Mouse (Mus musculus): ENCODE measurements at regions not wholly inside any gene's neighbourhood (a gene's known extent, or its start where the extent isn't known, plus 50 kb on each side); places are given as distances from the start of the nearest gene placed in this dataset.

DNA sequence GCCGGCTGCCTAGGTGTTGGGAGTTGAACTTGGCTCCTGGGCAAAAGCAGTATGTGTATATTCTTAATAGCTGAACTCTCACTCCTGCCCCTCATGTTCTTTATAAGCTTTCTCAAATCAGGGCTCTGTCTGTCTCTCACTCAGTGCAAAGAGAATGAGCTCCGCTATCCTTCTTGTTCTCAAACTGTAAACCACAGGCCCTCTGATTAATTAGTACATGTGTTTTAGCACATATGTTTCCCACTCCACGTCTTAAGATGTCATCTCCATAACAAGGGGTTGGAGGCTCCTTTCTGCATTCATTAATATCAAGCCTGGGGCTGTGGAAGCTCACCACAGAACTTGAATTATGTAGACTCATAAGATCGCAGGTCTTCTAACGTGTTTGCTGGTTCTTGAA is 104.7 kb downstream of the Nsun3 start:
- H3K4me1 ChIP-seq (ENCODE audit: control insufficient read depth, insufficient read depth, low read length) = no peaks in the 10 kb centered on the region
- no peak overlapping the region for H3K4me3 ChIP-seq (ENCODE audit: insufficient read depth, low read depth, low read length)
- TF ChIP-seq POLR2A (IDR thresholded peaks at IDR 0.05; ENCODE audit: insufficient read depth, low read depth, low read length) = no peak
- no peak for TF ChIP-seq CTCF (IDR thresholded peaks at IDR 0.05; ENCODE audit: insufficient read depth, low read depth, low read length)
- H3K27ac ChIP-seq (ENCODE audit: insufficient read depth, low read depth, low read length) = no peak overlapping the region
- 60% methylated on average over 5 of the region's 5 CpGs for WGBS

DNA sequence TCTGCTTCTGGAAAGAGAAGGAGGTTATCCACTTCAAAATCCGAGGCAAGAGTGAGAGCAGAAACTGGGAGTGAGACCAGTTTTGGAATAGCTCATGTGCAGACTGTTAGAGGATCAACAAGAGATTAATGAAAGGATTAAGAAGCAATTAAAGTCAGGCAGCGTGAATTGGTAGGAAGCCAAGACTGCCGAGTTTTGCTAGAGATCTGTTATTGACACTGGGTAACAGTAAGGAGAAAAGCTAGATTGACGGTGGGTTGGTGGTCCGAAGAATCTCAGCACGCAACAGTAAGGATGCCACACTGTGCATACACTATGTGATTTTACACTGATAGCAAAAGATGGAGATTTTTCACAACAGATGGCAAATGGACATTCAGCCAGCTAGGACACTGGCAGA is 109.8 kb downstream of the Nsun3 start:
- no peak for TF ChIP-seq POLR2A (IDR thresholded peaks at IDR 0.05; ENCODE audit: insufficient read depth, low read depth, low read length)
- no peak for TF ChIP-seq CTCF (IDR thresholded peaks at IDR 0.05; ENCODE audit: insufficient read depth, low read depth, low read length)
- Histone ChIP-seq H3K4me3 (ENCODE audit: insufficient read depth, low read depth, low read length) (no peak overlapping the region), H3K4me1 (ENCODE audit: control insufficient read depth, insufficient read depth, low read length) (no peaks in the 10 kb centered on the region), H3K27ac (ENCODE audit: insufficient read depth, low read depth, low read length) (no peak overlapping the region)
- WGBS = 34% methylated on average over 6 of the region's 6 CpGs

DNA sequence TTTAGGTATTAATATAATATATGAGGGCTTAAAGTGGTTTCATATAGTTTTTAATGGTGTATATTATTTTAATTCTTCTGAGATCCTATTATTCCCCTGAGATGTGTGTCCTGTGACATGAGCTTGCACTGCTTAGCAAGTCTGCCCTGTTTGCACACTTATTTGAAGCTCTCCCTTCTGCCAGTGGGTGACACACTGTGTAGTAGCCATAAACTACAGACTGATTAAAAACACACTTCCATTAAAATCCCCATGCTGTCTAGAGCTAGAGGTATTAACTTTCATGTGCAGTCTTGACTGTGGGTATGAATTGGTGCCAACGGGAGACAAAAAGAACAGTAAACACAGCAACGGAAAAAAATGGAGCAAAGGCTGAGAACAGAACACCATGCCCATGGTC is 129.2 kb downstream of the Nsun3 start:
- H3K4me3 ChIP-seq (ENCODE audit: insufficient read depth, low read depth, low read length) = no peak overlapping the region
- H3K4me1 ChIP-seq (ENCODE audit: control insufficient read depth, insufficient read depth, low read length) = no peaks in the 10 kb centered on the region
- WGBS = 48% methylated on average over 2 of the region's 2 CpGs
- TF ChIP-seq POLR2A (IDR thresholded peaks at IDR 0.05; ENCODE audit: insufficient read depth, low read depth, low read length) (no peak), CTCF (IDR thresholded peaks at IDR 0.05; ENCODE audit: insufficient read depth, low read depth, low read length) (no peak)
- H3K27ac ChIP-seq (ENCODE audit: insufficient read depth, low read depth, low read length) = no peak overlapping the region

DNA sequence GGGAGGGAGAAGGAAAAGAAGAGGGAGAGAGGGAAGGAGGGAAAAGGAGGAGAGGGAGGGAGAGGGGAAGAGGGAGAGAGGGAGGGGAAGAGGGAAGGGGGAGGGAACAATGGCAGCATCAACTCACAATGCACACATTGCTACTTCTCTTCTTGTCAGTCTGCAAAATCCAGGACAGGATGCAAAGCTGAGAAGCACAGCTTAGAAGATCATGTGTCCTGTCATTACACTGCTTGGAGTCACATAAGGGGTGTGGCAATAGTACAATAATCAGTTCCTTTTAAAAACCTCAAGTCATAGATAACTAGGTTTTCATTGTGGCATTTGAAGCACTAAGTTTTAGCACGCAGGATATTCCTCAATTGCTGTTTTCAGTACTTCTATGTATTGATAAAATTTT is 132.2 kb downstream of the Nsun3 start:
- 82% methylated on average over 1 of the region's 1 CpGs for WGBS
- no peak for TF ChIP-seq POLR2A (IDR thresholded peaks at IDR 0.05; ENCODE audit: insufficient read depth, low read depth, low read length)
- no peak for TF ChIP-seq CTCF (IDR thresholded peaks at IDR 0.05; ENCODE audit: insufficient read depth, low read depth, low read length)
- Histone ChIP-seq H3K4me1 (ENCODE audit: control insufficient read depth, insufficient read depth, low read length) (no peaks in the 10 kb centered on the region), H3K27ac (ENCODE audit: insufficient read depth, low read depth, low read length) (no peak overlapping the region), H3K4me3 (ENCODE audit: insufficient read depth, low read depth, low read length) (no peak overlapping the region)

DNA sequence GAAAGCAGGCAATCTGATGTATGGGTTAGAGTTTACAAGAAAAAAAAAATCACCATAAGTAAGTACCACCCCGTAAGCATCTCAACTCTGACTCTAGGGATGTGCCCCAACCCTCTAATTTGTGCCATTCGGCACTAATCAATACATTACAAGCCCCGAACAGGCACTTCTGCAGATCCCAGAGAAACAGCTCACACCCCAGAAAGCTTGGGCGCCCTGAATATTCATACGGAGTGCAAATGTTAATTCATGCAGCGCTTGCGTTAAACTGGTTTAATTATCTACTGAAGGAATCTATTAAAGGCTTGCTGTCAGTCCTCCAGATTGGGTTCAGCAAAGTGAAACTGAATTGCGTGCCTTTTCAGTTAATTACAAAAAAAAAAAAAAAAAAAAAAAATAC is 132.8 kb downstream of the Nsun3 start:
- TF ChIP-seq CTCF (IDR thresholded peaks at IDR 0.05; ENCODE audit: insufficient read depth, low read depth, low read length) = no peak
- no peak for TF ChIP-seq POLR2A (IDR thresholded peaks at IDR 0.05; ENCODE audit: insufficient read depth, low read depth, low read length)
- no peak overlapping the region for H3K27ac ChIP-seq (ENCODE audit: insufficient read depth, low read depth, low read length)
- 13% methylated on average over 8 of the region's 8 CpGs for WGBS
- no peaks in the 10 kb centered on the region for H3K4me1 ChIP-seq (ENCODE audit: control insufficient read depth, insufficient read depth, low read length)
- H3K4me3 ChIP-seq (ENCODE audit: insufficient read depth, low read depth, low read length) = no peak overlapping the region

DNA sequence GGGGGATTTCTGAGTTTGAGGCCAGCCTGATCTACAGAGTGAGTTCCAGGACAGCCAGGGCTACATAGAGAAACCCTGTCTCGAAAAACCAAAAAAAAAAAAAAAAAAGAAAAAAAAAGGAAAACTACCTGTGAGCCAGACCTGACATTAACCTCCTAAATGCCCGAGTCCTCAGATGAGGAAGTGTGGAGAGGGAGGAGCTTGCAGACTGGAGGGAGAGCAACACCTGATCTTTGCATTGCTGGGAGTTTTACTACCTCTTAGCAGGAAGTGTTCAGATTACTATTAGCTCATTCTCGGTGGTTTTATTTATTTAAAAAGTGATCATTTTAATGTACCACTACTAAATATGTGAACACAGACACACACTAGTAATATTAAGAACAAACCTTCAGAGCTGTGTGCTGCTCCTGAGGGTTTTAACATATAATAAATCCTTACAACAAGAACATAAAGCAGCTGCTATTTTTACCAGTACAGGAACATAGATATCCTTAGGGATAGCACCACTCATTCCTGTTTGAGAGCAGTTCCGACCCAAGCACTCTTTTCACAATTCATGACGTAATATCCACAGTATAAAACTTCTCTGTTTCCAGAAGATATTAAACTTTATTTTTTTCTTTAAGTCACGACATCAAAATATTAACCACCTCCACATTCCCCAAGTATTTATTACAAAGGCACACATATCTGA is 133.7 kb downstream of the Nsun3 start:
- no peak for TF ChIP-seq POLR2A (IDR thresholded peaks at IDR 0.05; ENCODE audit: insufficient read depth, low read depth, low read length)
- no peak for TF ChIP-seq CTCF (IDR thresholded peaks at IDR 0.05; ENCODE audit: insufficient read depth, low read depth, low read length)
- Histone ChIP-seq H3K27ac (ENCODE audit: insufficient read depth, low read depth, low read length) (no peak overlapping the region), H3K4me3 (ENCODE audit: insufficient read depth, low read depth, low read length) (no peak overlapping the region), H3K4me1 (ENCODE audit: control insufficient read depth, insufficient read depth, low read length) (no peaks in the 10 kb centered on the region)
- 79% methylated on average over 6 of the region's 6 CpGs for WGBS

DNA sequence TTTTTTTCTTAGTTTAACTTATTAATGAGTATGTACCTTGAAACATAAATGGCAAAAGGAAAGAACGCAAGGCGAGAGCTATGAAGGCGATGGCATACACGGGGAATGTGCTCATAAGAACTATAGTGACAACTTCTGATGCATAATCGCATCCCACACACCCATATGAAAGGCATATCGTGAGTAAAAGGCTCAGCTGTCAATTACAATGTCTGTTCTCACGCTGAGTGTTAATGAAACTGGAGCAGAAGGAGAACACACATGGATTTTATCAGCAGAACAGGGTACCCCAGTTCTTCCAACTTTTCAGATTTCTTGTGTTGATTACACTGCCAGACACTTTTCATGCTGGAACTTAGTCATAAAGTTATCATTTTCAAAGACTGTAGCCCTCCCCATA is 135.8 kb downstream of the Nsun3 start:
- no peaks in the 10 kb centered on the region for H3K4me1 ChIP-seq (ENCODE audit: control insufficient read depth, insufficient read depth, low read length)
- WGBS = 86% methylated on average over 7 of the region's 7 CpGs
- TF ChIP-seq CTCF (IDR thresholded peaks at IDR 0.05; ENCODE audit: insufficient read depth, low read depth, low read length) (no peak), POLR2A (IDR thresholded peaks at IDR 0.05; ENCODE audit: insufficient read depth, low read depth, low read length) (no peak)
- H3K4me3 ChIP-seq (ENCODE audit: insufficient read depth, low read depth, low read length) = no peak overlapping the region
- H3K27ac ChIP-seq (ENCODE audit: insufficient read depth, low read depth, low read length) = no peak overlapping the region

DNA sequence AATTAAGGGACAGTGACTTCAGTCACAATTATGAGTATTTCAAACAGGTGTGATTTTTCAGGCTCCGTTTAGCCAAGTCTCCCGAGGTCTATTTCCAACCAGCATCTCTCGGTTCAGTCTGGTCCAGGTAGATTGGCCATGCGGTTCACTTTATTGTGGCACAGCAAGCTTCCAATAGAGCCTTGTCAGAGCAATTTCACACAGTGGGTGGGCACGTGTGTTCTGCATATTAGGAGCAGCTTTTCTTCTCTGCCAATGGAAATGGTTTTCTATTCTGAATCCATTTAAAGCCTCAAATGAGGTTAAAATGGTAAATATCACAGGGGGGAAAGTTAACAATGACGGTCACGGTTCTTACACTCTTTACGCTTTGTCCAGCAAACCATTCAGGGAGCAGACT is 138.3 kb downstream of the Nsun3 start:
- WGBS = 69% methylated on average over 8 of the region's 8 CpGs

DNA sequence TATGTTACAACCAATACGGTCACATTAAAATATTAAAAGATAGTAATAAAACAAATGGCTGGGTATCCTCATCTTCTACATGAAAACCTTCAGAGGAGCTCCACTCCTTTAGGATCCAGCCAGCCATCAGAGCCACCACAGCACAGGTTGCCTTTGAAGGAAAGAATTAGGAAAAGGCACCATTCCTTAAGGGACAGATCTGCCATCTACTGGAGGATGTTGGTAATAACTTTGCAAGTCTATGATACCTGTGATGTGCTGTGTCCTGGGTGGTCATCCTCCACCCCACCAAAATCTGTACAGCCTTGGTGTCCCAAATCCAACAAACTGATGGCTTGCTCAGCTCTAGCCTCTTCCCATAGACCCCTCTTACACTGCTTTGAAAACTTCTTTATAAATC is 140.5 kb downstream of the Nsun3 start:
- TF ChIP-seq CTCF (IDR thresholded peaks at IDR 0.05; ENCODE audit: insufficient read depth, low read depth, low read length) = no peak
- no peak for TF ChIP-seq POLR2A (IDR thresholded peaks at IDR 0.05; ENCODE audit: insufficient read depth, low read depth, low read length)
- H3K4me3 ChIP-seq (ENCODE audit: insufficient read depth, low read depth, low read length) = no peak overlapping the region
- 79% methylated on average over 1 of the region's 1 CpGs for WGBS
- H3K27ac ChIP-seq (ENCODE audit: insufficient read depth, low read depth, low read length) = no peak overlapping the region
- no peaks in the 10 kb centered on the region for H3K4me1 ChIP-seq (ENCODE audit: control insufficient read depth, insufficient read depth, low read length)

More for the DNA sequence above, 138.3 kb downstream of the Nsun3 start:
- TF ChIP-seq CTCF (IDR thresholded peaks at IDR 0.05; ENCODE audit: insufficient read depth, low read depth, low read length) (no peak), POLR2A (IDR thresholded peaks at IDR 0.05; ENCODE audit: insufficient read depth, low read depth, low read length) (no peak)
- Histone ChIP-seq H3K27ac (ENCODE audit: insufficient read depth, low read depth, low read length) (no peak overlapping the region), H3K4me1 (ENCODE audit: control insufficient read depth, insufficient read depth, low read length) (no peaks in the 10 kb centered on the region), H3K4me3 (ENCODE audit: insufficient read depth, low read depth, low read length) (no peak overlapping the region)
